Mouse (Mus musculus) limb, embryonic 13.5 days (tissue): ENCODE results near the gene Slc43a3. TPM values are rescaled to one million over a fixed set of nuclear protein-coding genes. Genes with fewer than 3 reads are reported as not detected.
"Not testable (repeated sequence)": the region's sequence is repeated elsewhere in the genome, so short reads cannot be mapped to it uniquely, and the experiment has no call there.

Experiments used
- ATAC-seq: fragments of 200-750 bp; cut with Nextera tagmentation; 2 replicates; pipeline ENCODE4 v1.8.0; 2017; ENCODE audit warnings: low read depth, moderate number of reproducible peaks, moderate TSS enrichment; ENCODE audit not compliant: low FRiP score
- H3K27ac ChIP-seq: fragments of 300-500 bp; sonication (generic); 2 replicates; pipeline ENCODE4 v1.5.1; 2015; ENCODE audit warnings: inconsistent platforms, mild to moderate bottlenecking, moderate library complexity
- H3K27me3 ChIP-seq: fragments of 300-500 bp; sonication (generic); 2 replicates; pipeline ENCODE4 v1.6.1; 2015; ENCODE audit warnings: mild to moderate bottlenecking, inconsistent platforms
- H3K36me3 ChIP-seq: fragments of 300-500 bp; sonication (generic); 2 replicates; pipeline ENCODE4 v1.6.1; 2015; ENCODE audit warnings: inconsistent platforms, mild to moderate bottlenecking, moderate library complexity
- H3K4me1 ChIP-seq: fragments of 300-500 bp; sonication (generic); 2 replicates; pipeline ENCODE4 v1.6.1; 2015; ENCODE audit warnings: inconsistent platforms
- H3K4me2 ChIP-seq: fragments of 300-500 bp; sonication (generic); replicated peaks from 2 replicates; pipeline ENCODE4 v1.6.1; 2015; ENCODE audit warnings: inconsistent platforms, mild to moderate bottlenecking, moderate library complexity
- H3K4me3 ChIP-seq: fragments of 300-500 bp; sonication (generic); 2 replicates; pipeline ENCODE4 v1.5.1; 2015; ENCODE audit warnings: moderate library complexity, mild to moderate bottlenecking, inconsistent platforms
- H3K9ac ChIP-seq: fragments of 300-500 bp; sonication (generic); 2 replicates; pipeline ENCODE4 v1.6.1; 2015; ENCODE audit warnings: mild to moderate bottlenecking, inconsistent platforms
- H3K9me3 ChIP-seq: fragments of 300-500 bp; sonication (generic); 2 replicates; pipeline ENCODE4 v1.6.1; 2016; ENCODE audit warnings: inconsistent platforms
- WGBS: fragments of 180-500 bp; shearing (Covaris S2); methylation state at CpG from one replicate; pipeline ENCODE4 v1.1.7; 2015; 5-methylcytosine and 5-hydroxymethylcytosine counted together
- polyA plus RNA-seq: library from polyadenylated mRNA; unstranded; fragments of >200 nt; fragmentation: Nextera tagmentation; extraction: Ambion mirVana; gene quantifications from 2 replicates; pipeline ENCODE4 v1.2.1, GENCODE M21; 2015

Gene Slc43a3
- 32.8 and 37.4 TPM in 2 replicates for polyA plus RNA-seq

GRCm38 (mm10) chr2:84936474-84937429, at the start of gene Slc43a3:
TSS of gene Slc43a3 (plus strand) at chr2:84936579.
- no peaks in the 10 kb centered on the region for H3K27me3 ChIP-seq
- H3K36me3 ChIP-seq, result peaks cover 13% of the 10 kb centered on the region
- 21% methylated on average over 34 of the region's 38 CpGs for WGBS
- H3K27ac ChIP-seq, result peak within 1 kb of the TSS; percentile 70
- no peaks in the 10 kb centered on the region for H3K9me3 ChIP-seq
- H3K9ac ChIP-seq, result peak within 1 kb of the TSS; percentile 76
- peak; percentile 96 for ATAC-seq
- H3K4me2 ChIP-seq, result peak within 1 kb of the TSS; percentile 66
- peak within 1 kb of the TSS; percentile 54 for H3K4me3 ChIP-seq
- H3K4me1 ChIP-seq, result peaks cover 18% of the 10 kb centered on the region

- Histone ChIP-seq H3K4me3 (peak overlapping the region; percentile 62), H3K27ac (no peak overlapping the region), H3K4me2 (peak overlapping the region; percentile 77), H3K4me1 (peaks cover 50% of the 10 kb centered on the region), H3K9ac (peak overlapping the region; percentile 62), H3K9me3 (no peaks in the 10 kb centered on the region), H3K36me3 (no peaks in the 10 kb centered on the region), H3K27me3 (peaks cover 98% of the 10 kb centered on the region)
- peak; percentile 57 for ATAC-seq
- 0% methylated on average over 32 of the region's 39 CpGs for WGBS
Observed at GRCm38 (mm10) chr2:84886821-84887281, 49.5 kb upstream of the Slc43a3 start.

DNA sequence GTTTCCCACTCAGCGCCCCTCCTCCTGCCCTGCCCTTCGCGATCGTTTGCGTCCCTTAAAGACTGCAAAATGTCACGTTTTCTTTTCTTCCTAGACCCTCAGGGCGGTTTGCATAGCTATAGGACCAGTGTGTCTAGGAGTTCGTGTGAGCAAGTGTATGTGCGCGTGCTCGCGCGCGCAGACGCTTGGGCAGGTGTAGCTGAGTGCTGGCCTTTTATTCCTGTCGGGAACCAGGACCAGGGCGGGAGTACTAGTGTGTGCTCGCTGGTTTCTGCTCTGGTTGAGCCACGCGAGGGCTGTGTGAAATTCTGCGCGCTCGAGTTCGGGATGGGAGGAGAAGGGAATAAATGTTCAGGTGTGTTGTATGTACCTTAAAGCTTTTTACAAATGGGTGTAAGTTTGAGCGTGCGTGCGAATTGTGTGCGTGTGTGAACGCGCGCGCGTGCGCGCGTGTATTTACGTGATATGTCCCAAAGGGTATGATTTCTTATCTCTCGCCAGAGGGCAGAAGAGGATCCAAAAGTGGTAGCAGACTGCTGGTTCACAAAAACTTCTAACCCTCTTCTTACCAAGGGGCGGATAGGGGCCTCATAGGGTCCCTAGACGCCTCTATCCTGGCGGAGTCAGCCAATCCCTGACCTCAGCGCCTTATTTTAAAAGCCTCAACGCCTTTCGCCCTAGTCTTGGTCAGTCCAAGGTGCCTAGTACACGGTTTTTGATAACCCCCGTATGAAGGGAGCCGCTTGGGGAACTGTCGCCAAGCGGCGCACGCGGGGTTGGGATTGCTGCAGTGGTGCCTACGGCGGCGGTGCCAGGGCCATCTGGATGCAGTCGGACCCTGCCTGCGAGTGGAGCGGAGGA, 48.7 kb upstream of the Slc43a3 start:
- Histone ChIP-seq H3K9me3 (no peaks in the 10 kb centered on the region), H3K4me2 (peak overlapping the region; percentile 77), H3K4me3 (peak overlapping the region; percentile 62), H3K27me3 (peaks cover 98% of the 10 kb centered on the region), H3K36me3 (no peaks in the 10 kb centered on the region), H3K9ac (no peak overlapping the region), H3K27ac (no peak overlapping the region), H3K4me1 (peaks cover 47% of the 10 kb centered on the region)
- ATAC-seq, result 0 out of 2 replicates have a peak, but pooled peaks have one; percentile 3
- under 1% methylated on average over 58 of the region's 58 CpGs for WGBS

DNA sequence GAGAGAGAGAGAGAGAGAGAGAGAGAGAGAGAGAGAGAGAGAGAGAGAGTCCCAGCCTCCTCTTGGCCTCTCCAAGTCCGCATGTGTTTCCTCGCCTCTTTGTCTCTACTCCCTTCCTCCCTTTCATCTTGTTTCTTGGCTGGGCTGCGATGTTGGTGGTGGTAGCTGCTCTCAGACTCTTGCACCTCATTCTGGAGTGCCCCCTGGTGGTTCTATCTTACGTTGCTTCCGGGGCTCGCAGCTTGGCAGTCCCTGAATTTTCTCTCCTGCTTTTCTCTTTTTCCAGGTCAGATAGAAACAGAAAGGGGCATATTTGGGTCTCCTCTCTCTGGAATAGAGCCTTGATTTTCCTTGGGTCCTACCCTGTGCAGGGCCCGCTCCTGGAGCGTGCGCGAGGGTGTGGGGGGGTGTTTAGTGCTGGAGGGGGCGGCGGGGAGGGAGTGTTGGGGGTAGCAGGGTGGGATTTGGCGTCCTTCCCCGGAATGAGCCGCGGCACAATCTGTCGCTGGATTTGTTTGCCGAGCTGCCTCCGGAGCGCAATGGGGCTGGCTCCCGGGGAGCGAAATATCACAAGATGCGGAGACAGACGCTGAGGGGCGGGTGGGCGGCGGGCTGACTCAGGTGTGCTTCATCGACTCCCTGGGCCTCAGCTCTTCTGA, 47.6 kb upstream of the Slc43a3 start:
- H3K9ac ChIP-seq, result peak overlapping the region; percentile 40; the same call in 1 of the 2 replicates
- H3K9me3 ChIP-seq, result no peaks in the 10 kb centered on the region

GRCm38 (mm10) chr2:84889316-84890044, 46.9 kb upstream of the Slc43a3 start:
- H3K9ac ChIP-seq, result peak overlapping the region; percentile 40; the same call in 1 of the 2 replicates

More for the DNA sequence above, 47.6 kb upstream of the Slc43a3 start:
- H3K4me1 ChIP-seq, result peaks cover 36% of the 10 kb centered on the region
- no peaks in the 10 kb centered on the region for H3K36me3 ChIP-seq
- H3K4me2 ChIP-seq, result peak overlapping the region; percentile 57
- H3K27me3 ChIP-seq, result peaks cover 97% of the 10 kb centered on the region
- ATAC-seq, result no peak
- 1% methylated on average over 26 of the region's 28 CpGs for WGBS
- H3K4me3 ChIP-seq, result peak overlapping the region; percentile 28
- H3K27ac ChIP-seq, result no peak overlapping the region

GRCm38 (mm10) chr2:84890045-84890340, 46.4 kb upstream of the Slc43a3 start:
- H3K36me3 ChIP-seq, result no peaks in the 10 kb centered on the region
- no peak overlapping the region for H3K4me3 ChIP-seq
- H3K4me1 ChIP-seq, result peaks cover 34% of the 10 kb centered on the region
- no peak overlapping the region for H3K9ac ChIP-seq
- peak overlapping the region; percentile 57; the same call in 1 of the 2 replicates for H3K4me2 ChIP-seq
- ATAC-seq, result peak; percentile 48; the same call in 1 of the 2 replicates
- H3K27ac ChIP-seq, result no peak overlapping the region
- H3K27me3 ChIP-seq, result peaks cover 85% of the 10 kb centered on the region
- no peaks in the 10 kb centered on the region for H3K9me3 ChIP-seq
- whole genome bisulfite sequencing, result 3% methylated on average over 5 of the region's 5 CpGs

More at GRCm38 (mm10) chr2:84889316-84890044, 46.9 kb upstream of the Slc43a3 start:
- no peaks in the 10 kb centered on the region for H3K36me3 ChIP-seq
- peaks cover 90% of the 10 kb centered on the region for H3K27me3 ChIP-seq
- H3K27ac ChIP-seq, result no peak overlapping the region
- peak overlapping the region; percentile 28 for H3K4me3 ChIP-seq
- ATAC-seq, result no peak
- no peaks in the 10 kb centered on the region for H3K9me3 ChIP-seq
- peaks cover 34% of the 10 kb centered on the region for H3K4me1 ChIP-seq
- WGBS, result 11% methylated on average over 14 of the region's 14 CpGs
- H3K4me2 ChIP-seq, result peak overlapping the region; percentile 57

DNA sequence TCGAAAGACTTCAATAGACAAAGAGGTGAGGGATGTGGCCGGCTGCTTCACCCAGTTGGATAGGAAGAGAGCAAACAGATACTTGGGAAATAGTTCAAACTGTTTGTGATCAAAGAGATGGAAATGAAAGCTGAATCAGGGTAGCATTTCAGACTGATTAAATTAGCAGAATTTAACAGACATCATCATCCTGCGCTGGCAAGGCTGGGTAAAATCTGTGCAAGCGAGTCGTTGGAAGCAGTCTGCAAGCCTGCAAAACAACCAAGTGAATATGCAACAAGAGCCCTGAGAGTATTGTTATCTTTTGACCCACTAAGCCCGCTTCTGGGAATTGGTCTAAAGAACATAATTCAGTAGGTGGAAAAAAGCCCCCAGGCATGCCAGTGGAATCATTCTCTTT, 43.0 kb upstream of the Slc43a3 start:
- 52% methylated on average over 6 of the region's 6 CpGs for WGBS
- H3K9me3 ChIP-seq, result no peaks in the 10 kb centered on the region
- H3K4me3 ChIP-seq, result no peak overlapping the region
- H3K4me1 ChIP-seq, result peaks cover 11% of the 10 kb centered on the region
- H3K27ac ChIP-seq, result no peak overlapping the region
- H3K9ac ChIP-seq, result no peak overlapping the region
- no peak overlapping the region for H3K4me2 ChIP-seq
- H3K27me3 ChIP-seq, result peaks cover 56% of the 10 kb centered on the region
- ATAC-seq, result no peak
- no peaks in the 10 kb centered on the region for H3K36me3 ChIP-seq

DNA sequence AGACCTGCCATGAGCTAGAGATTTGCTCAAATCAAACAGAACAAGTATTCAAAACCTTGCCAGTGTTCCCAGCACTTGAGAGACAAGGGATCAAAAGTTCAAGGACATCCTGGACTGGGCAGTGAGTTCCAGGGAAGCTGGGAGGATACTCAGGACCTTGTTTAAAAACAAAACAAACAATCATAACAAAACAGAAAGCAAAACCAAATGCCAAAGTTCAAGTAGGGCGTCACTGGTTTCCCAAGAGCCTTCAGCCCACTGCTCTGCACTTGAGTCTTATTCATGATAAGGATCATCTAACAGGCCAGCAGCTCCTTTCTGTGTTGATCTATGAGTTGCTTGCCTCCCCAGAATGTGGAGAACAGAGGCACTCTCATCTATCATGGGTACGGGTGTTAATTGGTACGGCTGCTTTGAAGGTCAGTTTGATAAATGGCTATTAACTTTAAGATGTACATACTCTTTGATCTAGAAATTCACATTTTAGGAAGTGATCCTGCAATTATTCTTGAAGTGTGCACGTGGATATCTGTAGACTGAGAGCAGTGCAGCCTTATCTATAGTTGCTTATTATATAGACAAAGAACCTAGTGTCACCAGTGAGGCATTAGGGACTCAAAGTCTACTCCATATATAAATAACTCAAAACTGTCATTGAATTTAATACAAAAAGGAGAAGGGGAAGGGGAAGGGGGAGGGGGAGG, 40.7 kb upstream of the Slc43a3 start:
- Histone ChIP-seq H3K27me3 (peaks cover 34% of the 10 kb centered on the region), H3K4me1 (no peaks in the 10 kb centered on the region), H3K4me3 (no peak overlapping the region), H3K9me3 (no peaks in the 10 kb centered on the region), H3K27ac (no peak overlapping the region), H3K9ac (no peak overlapping the region), H3K36me3 (no peaks in the 10 kb centered on the region), H3K4me2 (no peak overlapping the region)
- ATAC-seq, result no peak
- 37% methylated on average over 4 of the region's 4 CpGs for WGBS

GRCm38 (mm10) chr2:84896686-84897085, 39.7 kb upstream of the Slc43a3 start:
- H3K27me3 ChIP-seq, result peaks cover 24% of the 10 kb centered on the region
- H3K9ac ChIP-seq, H3K36me3 ChIP-seq, H3K27ac ChIP-seq, H3K9me3 ChIP-seq, ATAC-seq, H3K4me2 ChIP-seq, H3K4me1 ChIP-seq, H3K4me3 ChIP-seq: not testable (repeated sequence)
- 92% methylated on average over 6 of the region's 6 CpGs for WGBS

- no peaks in the 10 kb centered on the region for H3K9me3 ChIP-seq
- H3K4me3 ChIP-seq, result no peak overlapping the region
- H3K4me2 ChIP-seq, result no peak overlapping the region
- no peak overlapping the region for H3K27ac ChIP-seq
- H3K36me3 ChIP-seq, result no peaks in the 10 kb centered on the region
- H3K9ac ChIP-seq, result no peak overlapping the region
- no peaks in the 10 kb centered on the region for H3K4me1 ChIP-seq
- H3K27me3 ChIP-seq, result no peaks in the 10 kb centered on the region
- WGBS, result 34% methylated on average over 3 of the region's 3 CpGs
- no peak for ATAC-seq
Observed at GRCm38 (mm10) chr2:84912722-84913121, 23.7 kb upstream of the Slc43a3 start.
